Mouse (Mus musculus) heart, postnatal 0 days (tissue): ENCODE measurements around the gene Gm11032.

Experiments
- CTCF ChIP-seq: IDR thresholded peaks from 2 replicates; pipeline ENCODE4 v1.5.1; 2016; ENCODE audit warnings: antibody characterized with exemption, control low read depth, low read depth
- EP300 ChIP-seq: IDR thresholded peaks from 2 replicates; pipeline ENCODE4 v1.6.1; 2016; ENCODE audit warnings: antibody characterized with exemption, low read depth

- TF ChIP-seq CTCF (no peak), EP300 (no peak)
Observed at GRCm38 (mm10) chr11:4634395-4634794, 14.5 kb downstream of the Gm11032 start.
